Comparison of ENCODE assay signal across 9 mouse cellular contexts in genomic region chr2:74691022-74691951, GRCm38 (mm10). TPM values are rescaled to one million over a fixed set of nuclear protein-coding genes. Genes with fewer than 3 reads are reported as not detected.
A peak's percentile ranks its signal among the peaks of the same experiment; 100 is the strongest.
DNase-seq lines count a peak whose midpoint lies in the region; ATAC-seq lines count a peak whose summit lies in the region.
"Had no signal": no experiment of that assay in that cellular context is flagged by ENCODE, and none has a peak within 500 bp of the region (broad histone marks: within the 10 kb centered on the region; RNA-seq: fewer than 3 reads in every experiment).

TSS of gene Hoxd10 (plus strand) at chr2:74691924.

- ATAC-seq in limb, embryonic 13.5 days (ENCODE audit: low FRiP score, low read depth) = peak; percentile 88
- peak; percentile 75; the same call in 1 of the 2 replicates for ATAC-seq in stomach, embryonic 16.5 days (ENCODE audit: insufficient read depth, low FRiP score)

- WGBS in limb, embryonic 13.5 days = 2% methylated on average over 56 of the region's 56 CpGs
- WGBS in stomach, embryonic 16.5 days = 1% methylated on average over 56 of the region's 56 CpGs

- H3K4me1 ChIP-seq in limb, embryonic 13.5 days = peaks cover 60% of the 10 kb centered on the region
- H3K4me1 ChIP-seq in stomach, embryonic 16.5 days (ENCODE audit: control insufficient read depth, insufficient read depth, low read length) = no peaks in the 10 kb centered on the region; the same call in 1 of the 2 replicates

- H3K27me3 ChIP-seq in limb, embryonic 13.5 days = peaks cover 49% of the 10 kb centered on the region
- peaks cover 91% of the 10 kb centered on the region for H3K27me3 ChIP-seq in stomach, embryonic 16.5 days (ENCODE audit: control insufficient read depth, insufficient read depth, low read length)

- peak within 1 kb of the TSS; percentile 60 for H3K4me3 ChIP-seq in limb, embryonic 13.5 days
- peak within 1 kb of the TSS; percentile 21; the same call in 1 of the 2 replicates for H3K4me3 ChIP-seq in stomach, embryonic 16.5 days (replicated peaks; ENCODE audit: low read length)

- H3K4me2 ChIP-seq in limb, embryonic 13.5 days (replicated peaks) = peak within 1 kb of the TSS; percentile 91
- peak within 1 kb of the TSS; percentile 23; the same call in 1 of the 2 replicates for H3K4me2 ChIP-seq in stomach, embryonic 16.5 days (ENCODE audit: low read depth, low read length)

- peak within 1 kb of the TSS; percentile 92 for H3K9ac ChIP-seq in limb, embryonic 13.5 days
- H3K9ac ChIP-seq in stomach, embryonic 16.5 days (ENCODE audit: low read length) = no peak within 1 kb of the TSS

- H3K27ac ChIP-seq in limb, embryonic 13.5 days = peak within 1 kb of the TSS; percentile 95
- no peak within 1 kb of the TSS for H3K27ac ChIP-seq in stomach, embryonic 16.5 days (ENCODE audit: low read length)

- H3K9me3 ChIP-seq in limb, embryonic 13.5 days = no peaks in the 10 kb centered on the region
- no peaks in the 10 kb centered on the region for H3K9me3 ChIP-seq in stomach, embryonic 16.5 days (replicated peaks; ENCODE audit: control insufficient read depth, low read length)

- H3K36me3 ChIP-seq in limb, embryonic 13.5 days = peaks cover 16% of the 10 kb centered on the region; the same call in 1 of the 2 replicates
- no peaks in the 10 kb centered on the region for H3K36me3 ChIP-seq in stomach, embryonic 16.5 days (ENCODE audit: control insufficient read depth, insufficient read depth, low read length)

- intact Hi-C loops in heart, postnatal 25 days (cut with DNase I) = loop anchor here (5.0 kb wide), 1 partner anchor 39 kb away; no protein-coding TSS in a partner anchor

- peak; percentile 96 for DNase-seq in heart, adult 11 months
- no peak for DNase-seq in heart, postnatal 25 days (ENCODE audit: low spot score)
- peak; percentile 85 for DNase-seq in embryo, embryonic 9.5 days (ENCODE audit: extremely low spot score)
- peak; percentile 68 for DNase-seq in heart, postnatal 4 days
- DNase-seq in spleen, postnatal 14 days (ENCODE audit: low spot score in 2 of 2) = no peak
- DNase-seq in frontal cortex, postnatal 36 days (ENCODE audit: low spot score in 2 of 2) = no peak

RNA-seq across cellular contexts. Expression of gene Hoxd10, which starts in this region (rescaled TPM):
- not detected for total RNA-seq in heart, postnatal 25 days (2021)
- not detected for total RNA-seq in heart, postnatal 4 days (2021)
- 26.0 and 26.2 TPM in 2 replicates for polyA plus RNA-seq in limb, embryonic 13.5 days (2015; fragmentation: Nextera tagmentation; extraction: Ambion mirVana)
- 0.21 TPM in 1 of 2 replicates, not detected in the other for polyA plus RNA-seq in stomach, embryonic 16.5 days (2015; fragmentation: Nextera tagmentation; extraction: Ambion mirVana)
- polyA plus RNA-seq: spleen, adult 2 months had no signal

Comparison
In these comparisons a context has a peak if more than half of its experiments do, and no peak if none do; other contexts are left out.
1. RNA of gene Hoxd10 (polyA plus RNA-seq): 26.0 to 26.2 TPM in limb, embryonic 13.5 days; 0.21 TPM in stomach, embryonic 16.5 days; every median in the first group is over 10 times any median in the second.
2. DNase-seq: peak in heart, adult 11 months (single experiment) and embryo, embryonic 9.5 days (single experiment); none in heart, postnatal 25 days (single experiment), spleen, postnatal 14 days (0 of 2) and frontal cortex, postnatal 36 days (0 of 2).
3. Peak in DNase-seq in heart, postnatal 4 days; RNA of the gene not detected or under 1 TPM.
4. Peak in ATAC-seq, H3K4me3 ChIP-seq and H3K4me2 ChIP-seq in stomach, embryonic 16.5 days; RNA of the gene not detected or under 1 TPM.